Mouse (Mus musculus) frontal cortex, adult (tissue): ENCODE results near the gene Pum1.
"Not testable (repeated sequence)": the region's sequence is repeated elsewhere in the genome, so short reads cannot be mapped to it uniquely, and the experiment has no call there.

ENCODE experiments used
- ATAC-seq: cut with Nextera tagmentation; 2 replicates; pipeline ENCODE4 v1.9.2; 2017; ENCODE audit warnings: mild to moderate bottlenecking, moderate library complexity, mixed read lengths; ENCODE audit not compliant: low TSS enrichment

The Pum1 gene

DNA sequence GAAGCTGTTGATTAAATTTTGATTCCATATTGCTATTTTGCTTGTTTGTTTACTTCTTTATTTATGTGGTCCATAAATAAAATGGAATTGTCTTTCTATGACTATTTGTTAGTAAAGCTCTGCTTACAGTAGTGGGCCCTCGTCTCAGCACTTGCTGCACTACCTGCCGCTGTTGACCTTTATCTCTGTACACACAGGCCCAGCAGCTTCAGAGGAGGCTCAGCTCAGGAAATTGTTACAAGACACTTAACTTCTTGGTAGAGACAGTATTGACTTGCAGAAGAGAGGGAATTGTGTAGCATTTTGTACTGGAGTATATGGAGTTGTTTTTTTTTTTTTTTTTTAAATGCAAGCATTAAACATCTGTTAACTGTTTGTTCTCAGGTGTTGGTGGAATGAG is 5.4 kb downstream of the Pum1 start:
- no peak for ATAC-seq

- no peak for ATAC-seq
Observed at GRCm38 (mm10) chr4:130668991-130669390, 5.9 kb downstream of the Pum1 start.

DNA sequence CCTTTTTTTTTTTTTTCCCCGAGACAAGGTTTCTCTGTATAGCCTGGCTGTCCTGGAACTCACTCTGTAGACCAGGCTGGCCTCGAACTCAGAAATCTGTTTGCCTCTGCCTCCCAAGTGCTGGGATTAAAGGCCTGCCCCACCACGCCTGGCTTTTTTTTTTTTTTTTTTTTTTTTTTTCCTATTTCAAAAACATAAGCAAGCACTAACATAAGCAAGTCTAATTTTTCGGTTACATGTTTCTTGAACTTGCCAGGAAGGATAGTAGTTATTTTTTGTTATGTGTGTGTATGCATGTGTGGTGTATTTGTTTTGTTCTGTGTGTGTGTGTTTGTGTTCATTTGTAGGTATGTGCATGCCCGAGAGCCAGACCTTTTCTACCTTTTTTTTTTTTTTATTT is 6.9 kb downstream of the Pum1 start:
- not testable (repeated sequence) for ATAC-seq

- ATAC-seq = no peak
Observed at GRCm38 (mm10) chr4:130671079-130671845, 8.1 kb downstream of the Pum1 start.

DNA sequence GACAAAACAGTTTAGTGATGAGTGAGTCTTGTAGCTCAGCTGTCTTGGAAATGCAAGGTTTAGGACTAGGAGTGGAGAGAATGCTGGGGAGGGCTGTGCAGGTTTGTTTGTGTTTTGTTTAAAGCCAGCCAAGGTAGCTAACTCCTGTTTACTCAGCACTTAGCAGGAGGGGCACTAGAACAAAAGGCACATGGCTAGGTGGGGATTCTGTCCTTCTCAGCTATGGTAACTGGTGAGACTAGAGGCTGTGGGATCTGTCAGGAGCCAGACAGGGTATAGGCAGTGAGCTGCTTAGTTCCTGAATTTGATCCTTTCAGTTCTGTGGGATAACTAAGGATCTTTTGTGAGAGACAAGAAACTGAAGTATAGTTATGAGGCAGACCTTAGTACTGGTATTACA is 9.0 kb downstream of the Pum1 start:
- ATAC-seq = no peak

DNA sequence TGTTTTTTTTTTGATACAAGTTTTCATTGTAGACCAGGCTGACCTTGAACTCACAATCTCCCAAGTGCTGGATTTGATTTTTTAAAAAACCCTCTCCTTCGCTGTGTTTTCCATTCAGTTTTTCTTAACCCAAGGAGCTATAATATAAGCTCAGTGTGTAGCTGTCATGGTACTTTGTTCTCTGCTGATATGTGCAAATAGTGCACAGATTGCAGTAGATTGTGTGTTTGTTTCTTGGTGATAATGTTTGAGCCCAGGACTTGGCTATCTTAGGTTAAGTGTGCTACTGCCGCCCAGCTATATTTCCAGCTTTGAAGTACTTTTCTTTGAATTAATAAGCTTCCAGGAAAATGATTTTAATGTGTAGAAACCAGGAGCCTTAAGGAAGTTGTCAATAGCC is 13.6 kb downstream of the Pum1 start:
- ATAC-seq = no peak

DNA sequence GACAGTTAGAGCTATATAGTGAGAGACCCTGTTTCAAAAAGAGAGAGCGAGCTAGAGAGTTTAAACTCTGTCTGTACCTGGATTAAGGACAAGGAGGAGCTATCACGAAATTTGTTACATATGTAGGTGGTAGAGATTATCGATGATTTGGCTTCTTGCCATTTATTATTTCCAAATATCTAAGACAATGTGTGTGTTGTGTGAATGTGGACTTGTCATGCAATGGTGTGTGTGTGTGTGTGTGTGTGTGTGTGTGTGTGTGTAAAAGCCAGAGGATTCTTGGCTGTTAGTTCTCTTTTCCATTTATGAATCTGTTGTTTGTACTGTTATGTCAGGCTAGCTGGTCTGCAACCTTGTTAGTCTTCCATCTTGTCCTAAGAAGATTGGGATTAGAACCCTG is 15.0 kb downstream of the Pum1 start:
- no peak for ATAC-seq

- no peak for ATAC-seq
Observed at GRCm38 (mm10) chr4:130680676-130681075, 17.6 kb downstream of the Pum1 start.

- ATAC-seq = not testable (repeated sequence)
Observed at GRCm38 (mm10) chr4:130683051-130683450, 19.9 kb downstream of the Pum1 start.

- no peak for ATAC-seq
Observed at GRCm38 (mm10) chr4:130693936-130694335, 30.8 kb downstream of the Pum1 start.

DNA sequence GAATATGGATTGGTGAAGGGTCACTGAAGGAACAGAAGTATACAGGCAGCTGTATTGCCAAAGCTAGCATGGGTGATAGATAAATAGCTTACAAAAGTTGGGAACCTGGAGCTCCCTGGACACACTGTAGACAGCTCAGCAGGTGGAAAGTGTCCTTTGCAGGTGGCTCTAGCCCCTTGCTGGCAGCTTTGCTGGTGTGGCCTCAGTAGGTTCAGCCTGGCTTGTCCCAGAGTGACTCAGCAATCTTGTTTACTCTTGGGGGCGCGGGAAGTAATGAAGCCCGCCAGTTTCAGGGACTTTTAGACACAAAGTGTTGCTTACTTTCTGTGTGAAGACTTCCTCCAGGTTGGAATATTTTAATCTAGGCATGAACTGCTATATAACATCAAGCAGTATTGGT is 31.9 kb downstream of the Pum1 start:
- no peak for ATAC-seq

- peak; percentile 38; the same call in 1 of the 2 replicates for ATAC-seq
Observed at GRCm38 (mm10) chr4:130701061-130701460, 37.9 kb downstream of the Pum1 start.

DNA sequence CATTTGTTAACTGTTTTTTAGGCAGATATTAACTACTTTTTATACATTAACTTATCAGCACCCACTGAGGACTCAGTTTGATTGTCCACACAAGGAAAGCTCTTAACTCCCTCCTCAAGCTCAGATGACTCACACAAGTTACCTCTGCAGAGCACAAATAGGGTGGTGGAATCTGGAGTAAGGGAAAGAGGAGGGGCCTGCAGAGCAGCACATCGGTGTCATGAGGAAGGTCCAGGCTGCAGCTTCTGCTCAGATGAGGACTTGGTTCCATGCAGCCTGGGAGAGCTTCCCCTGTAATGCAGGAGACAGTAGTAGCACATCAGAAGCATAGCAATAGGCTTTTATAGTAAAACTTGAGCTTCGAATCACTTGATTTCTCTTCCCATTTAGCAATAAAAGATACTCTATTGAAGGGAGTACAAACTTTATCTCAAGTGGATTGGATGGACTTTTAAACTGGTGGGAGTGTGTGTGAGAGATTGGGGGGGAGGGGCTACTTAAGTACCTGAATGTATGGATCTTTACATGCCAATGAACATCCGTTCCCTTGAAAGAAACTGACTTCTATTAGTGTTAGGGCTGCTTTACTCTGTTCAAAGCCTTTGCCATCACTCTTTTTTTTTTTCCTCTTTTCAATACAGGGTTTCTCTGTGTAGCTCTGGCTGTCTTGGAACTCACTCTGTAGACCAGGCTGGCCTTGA is 39.9 kb downstream of the Pum1 start:
- ATAC-seq = no peak

GRCm38 (mm10) chr4:130703601-130704000 is 40.5 kb downstream of the Pum1 start:
- ATAC-seq = no peak

DNA sequence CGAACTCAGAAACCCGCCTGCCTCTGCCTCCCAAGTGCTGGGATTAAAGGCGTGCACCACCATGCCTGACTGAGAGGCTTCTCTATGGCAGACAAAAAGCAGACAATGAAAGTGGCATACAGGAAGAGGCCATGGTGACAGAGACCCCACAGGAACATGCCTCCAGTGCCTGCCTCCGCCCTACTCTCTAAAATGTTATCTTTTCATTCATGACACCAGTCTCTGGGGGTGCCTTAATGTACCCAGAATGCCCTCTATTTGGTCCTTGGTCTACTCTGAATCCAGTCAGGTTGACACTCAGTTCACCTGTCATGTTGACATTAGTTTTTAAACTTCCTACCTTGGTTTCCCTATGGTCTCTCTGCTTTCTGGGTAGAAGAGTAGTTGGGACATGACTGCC is 41.5 kb downstream of the Pum1 start:
- no peak for ATAC-seq

DNA sequence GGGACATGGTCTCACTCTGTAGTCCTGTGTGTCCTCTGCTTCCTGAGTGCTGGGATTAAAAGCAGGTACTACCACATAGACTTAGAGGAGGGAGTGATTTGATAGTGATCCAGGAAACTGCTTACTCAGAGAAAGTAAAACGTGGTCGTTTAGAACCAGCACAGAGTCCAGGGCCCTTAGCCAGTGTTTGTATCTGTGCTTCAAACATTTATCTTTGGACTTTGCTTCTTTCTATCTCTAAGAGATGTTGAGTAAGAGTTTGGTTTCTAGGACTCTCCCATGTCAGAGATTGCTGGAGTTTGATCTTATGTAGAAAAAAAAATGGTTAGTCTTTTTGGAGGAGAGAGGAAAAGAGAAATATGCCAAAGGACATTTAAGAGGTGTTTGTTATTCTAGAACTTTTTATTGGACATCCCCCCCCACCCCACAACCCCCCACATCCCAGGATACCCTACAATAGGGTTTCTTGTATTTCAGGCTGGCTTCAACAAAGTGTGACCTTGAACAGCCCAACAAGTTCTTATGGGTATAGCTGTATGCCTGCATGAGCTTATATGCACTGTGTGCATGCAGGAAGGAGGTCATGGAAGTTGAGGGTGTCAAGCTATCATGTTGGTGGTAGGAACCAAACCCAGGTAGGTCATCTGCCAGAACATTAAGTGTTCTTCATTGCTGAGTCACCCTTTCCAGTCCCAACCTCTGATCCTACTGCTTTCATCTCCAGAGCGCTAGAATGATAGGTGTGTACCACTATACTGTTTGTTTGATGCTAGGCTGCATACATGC is 43.3 kb downstream of the Pum1 start:
- ATAC-seq = no peak

GRCm38 (mm10) chr4:130711353-130711848 is 48.3 kb downstream of the Pum1 start:
- no peak for ATAC-seq

DNA sequence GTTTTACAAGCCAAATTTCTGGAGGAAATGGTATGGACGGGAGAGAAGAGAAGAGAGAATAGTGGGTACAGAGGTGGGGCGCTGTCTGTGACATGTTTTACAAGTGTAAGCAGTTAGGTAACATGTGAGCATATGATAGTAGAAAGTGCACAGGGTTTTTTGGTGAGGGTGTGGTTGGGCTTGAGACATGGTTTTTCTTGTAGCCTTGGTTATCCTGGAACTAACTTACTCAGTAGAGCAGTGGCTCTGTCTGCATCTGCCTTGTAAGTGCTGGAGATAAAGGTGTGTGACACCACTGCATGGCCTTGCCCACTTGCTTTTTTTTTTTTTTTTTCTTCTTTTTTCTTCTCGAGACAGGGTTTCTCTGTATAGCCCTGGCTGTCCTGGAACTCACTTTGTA is 49.2 kb downstream of the Pum1 start:
- no peak for ATAC-seq

DNA sequence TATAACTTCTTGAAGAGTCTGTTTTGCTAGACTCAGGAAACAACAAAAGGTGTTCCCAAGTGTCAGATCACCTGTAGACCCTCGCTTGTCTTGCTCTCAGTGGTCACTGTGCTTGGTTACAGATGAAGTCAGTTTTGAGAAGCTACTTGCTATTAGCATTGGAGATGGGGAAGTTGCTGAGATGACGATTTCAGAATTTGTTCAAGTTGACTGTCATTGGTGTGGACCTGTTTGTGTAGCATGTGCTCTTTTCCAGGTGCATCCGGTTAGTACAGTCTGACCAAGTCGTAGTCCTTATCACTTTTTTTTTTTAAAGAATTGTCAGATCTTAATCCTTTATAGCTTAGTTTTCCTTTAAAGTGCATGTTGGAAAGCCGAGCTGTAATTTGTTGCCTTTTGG is 50.3 kb downstream of the Pum1 start:
- ATAC-seq = no peak

- ATAC-seq = no peak
Observed at GRCm38 (mm10) chr4:130715126-130715525, 52.0 kb downstream of the Pum1 start.

GRCm38 (mm10) chr4:130715623-130716022 is 52.5 kb downstream of the Pum1 start:
- ATAC-seq = no peak

- ATAC-seq = no peak
Observed at GRCm38 (mm10) chr4:130719348-130719747, 56.2 kb downstream of the Pum1 start.
